Mouse (Mus musculus) limb, embryonic 11.5 days (tissue): ENCODE results near the gene Pld4. TPM values are rescaled to one million over a fixed set of nuclear protein-coding genes. Genes with fewer than 3 reads are reported as not detected.

Experiments
- ATAC-seq: fragments of 200-750 bp; cut with Nextera tagmentation; 2 replicates; pipeline ENCODE4 v1.8.0; 2017; ENCODE audit warnings: low read depth; ENCODE audit not compliant: insufficient number of reproducible peaks, low FRiP score, low TSS enrichment
- DNase-seq: peaks from one replicate; pipeline ENCODE4 v3.0.0-alpha.2; 2015; ENCODE audit warnings: low spot score
- H3K27ac ChIP-seq: fragments of 300-500 bp; sonication (generic); replicated peaks from 2 replicates; pipeline ENCODE4 v1.5.1; 2014; ENCODE audit warnings: low read depth, mild to moderate bottlenecking, low read length
- H3K27me3 ChIP-seq: fragments of 300-500 bp; sonication (generic); 2 replicates; pipeline ENCODE4 v1.6.1; 2014; ENCODE audit warnings: mild to moderate bottlenecking, low read length, mixed read lengths; ENCODE audit not compliant: control insufficient read depth, insufficient read depth
- H3K36me3 ChIP-seq: fragments of 300-500 bp; sonication (generic); 2 replicates; pipeline ENCODE4 v1.6.1; 2014; ENCODE audit warnings: mild to moderate bottlenecking, low read length, moderate library complexity, mixed read lengths; ENCODE audit not compliant: control insufficient read depth, insufficient read depth
- H3K4me1 ChIP-seq: fragments of 300-500 bp; sonication (generic); 2 replicates; pipeline ENCODE4 v1.6.1; 2014; ENCODE audit warnings: low read length, mixed read lengths; ENCODE audit not compliant: control insufficient read depth, insufficient read depth
- H3K4me2 ChIP-seq: fragments of 300-500 bp; sonication (generic); 2 replicates; pipeline ENCODE4 v1.6.1; 2014; ENCODE audit warnings: low read depth, mild to moderate bottlenecking, moderate library complexity; ENCODE audit not compliant: severe bottlenecking
- H3K4me3 ChIP-seq: fragments of 300-500 bp; sonication (generic); 2 replicates; pipeline ENCODE4 v1.5.1; 2014; ENCODE audit warnings: low read depth, low read length
- H3K9ac ChIP-seq: fragments of 300-500 bp; sonication (generic); 2 replicates; pipeline ENCODE4 v1.6.1; 2014; ENCODE audit warnings: mild to moderate bottlenecking, low read length
- H3K9me3 ChIP-seq: fragments of 300-500 bp; sonication (generic); 2 replicates; pipeline ENCODE4 v1.6.1; 2016; ENCODE audit warnings: low read length; ENCODE audit not compliant: control insufficient read depth
- WGBS: fragments of 180-500 bp; shearing (Covaris S2); extraction: QIAGEN DNeasy Blood & Tissue Kit; methylation state at CpG from one replicate; pipeline ENCODE4 v1.1.7; 2014; 5-methylcytosine and 5-hydroxymethylcytosine counted together
- polyA plus RNA-seq: library from polyadenylated mRNA; unstranded; fragments of >200 nt; fragmentation: Nextera tagmentation; extraction: Ambion mirVana; gene quantifications from 2 replicates; pipeline ENCODE4 v1.2.1, GENCODE M21; 2014

Gene Pld4
- polyA plus RNA-seq, 1 experiment from 2014 or later, result 2.8 TPM

DNA sequence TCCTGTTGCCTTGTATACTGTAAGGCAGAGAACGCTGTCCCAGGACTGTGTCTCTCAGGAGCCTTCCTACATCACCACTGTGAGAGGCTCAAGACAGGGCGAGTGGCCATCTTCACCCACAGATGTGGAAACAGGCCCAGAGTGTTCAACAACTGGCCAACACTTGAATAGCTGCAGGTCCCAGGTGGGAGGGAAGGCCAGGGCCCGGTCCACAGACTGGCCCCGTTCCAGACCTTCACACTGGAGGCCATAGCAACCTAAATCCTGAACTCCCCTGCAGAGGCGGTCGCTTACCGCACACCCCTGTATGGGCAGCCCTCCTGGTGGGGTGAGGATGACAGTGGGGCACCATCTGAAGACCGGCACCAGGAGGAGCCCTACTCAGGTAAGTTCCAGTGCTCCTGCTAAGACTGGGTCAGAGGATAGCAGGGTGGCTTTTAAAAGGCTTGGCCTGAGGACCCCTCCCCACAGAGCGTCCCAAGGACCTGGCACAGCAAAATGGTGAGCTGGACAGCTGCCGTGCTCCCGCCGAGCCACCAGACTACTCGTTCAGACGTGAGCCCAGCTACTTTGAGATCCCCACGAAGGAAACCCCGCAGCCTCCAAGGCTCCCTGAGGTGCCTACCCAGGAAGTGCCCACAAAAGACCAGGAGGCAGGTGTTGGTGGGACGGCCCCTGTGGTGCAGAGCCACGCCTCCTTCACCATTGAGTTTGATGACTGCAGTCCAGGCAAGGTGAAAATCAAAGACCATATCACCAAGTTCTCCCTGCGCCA, 25.4 kb upstream of the Pld4 start:
- Histone ChIP-seq H3K4me2 (no peak overlapping the region), H3K4me3 (no peak overlapping the region), H3K36me3 (peaks cover 12% of the 10 kb centered on the region; the same call in 1 of the 2 replicates), H3K27me3 (no peaks in the 10 kb centered on the region), H3K27ac (no peak overlapping the region), H3K9ac (no peak overlapping the region), H3K9me3 (no peaks in the 10 kb centered on the region), H3K4me1 (no peaks in the 10 kb centered on the region)
- DNase-seq, result no peak
- no peak for ATAC-seq
- WGBS, result 89% methylated on average over 19 of the region's 19 CpGs

DNA sequence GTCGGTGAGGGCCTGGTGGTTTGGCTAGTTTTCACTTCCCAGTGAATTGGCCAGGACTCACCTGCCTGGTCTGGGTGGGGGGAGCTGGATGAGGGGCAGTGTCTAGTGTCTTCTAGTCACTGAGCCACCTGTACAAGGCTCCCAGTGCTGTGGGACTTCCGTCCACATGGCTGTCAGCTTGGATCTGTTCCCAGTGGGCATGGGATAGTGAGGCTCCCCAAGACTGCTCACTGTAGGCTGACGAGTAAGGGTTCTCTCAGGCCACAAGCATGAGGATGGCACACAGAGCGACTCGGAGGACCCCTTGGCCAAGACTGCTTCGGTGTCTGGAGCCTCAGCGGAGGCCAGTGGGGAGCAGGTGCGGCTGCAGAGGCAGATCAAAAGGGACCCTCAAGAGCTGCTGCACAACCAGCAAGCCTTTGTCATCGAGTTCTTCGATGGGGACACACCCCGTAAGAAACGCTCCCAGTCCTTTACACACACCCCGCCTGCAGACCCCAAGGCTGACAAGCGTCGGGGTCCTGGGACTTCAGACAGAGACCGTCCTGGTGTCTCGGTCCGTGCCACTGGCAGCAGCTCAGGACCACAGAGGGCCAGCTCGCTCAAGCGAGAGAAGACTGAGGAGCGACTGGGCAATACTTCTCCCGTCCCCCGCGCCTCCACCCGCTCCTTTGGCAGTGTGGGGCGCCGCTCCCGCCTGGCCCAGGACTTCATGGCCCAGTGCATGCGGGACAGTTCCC, 24.4 kb upstream of the Pld4 start:
- DNase-seq (no peak), ATAC-seq (no peak)
- Histone ChIP-seq H3K4me1 (no peaks in the 10 kb centered on the region), H3K4me3 (no peak overlapping the region), H3K36me3 (peaks cover 12% of the 10 kb centered on the region; the same call in 1 of the 2 replicates), H3K27me3 (no peaks in the 10 kb centered on the region), H3K4me2 (peak overlapping the region; percentile 7; the same call in 1 of the 2 replicates), H3K27ac (no peak overlapping the region), H3K9me3 (no peaks in the 10 kb centered on the region), H3K9ac (no peak overlapping the region)
- 90% methylated on average over 29 of the region's 29 CpGs for WGBS

DNA sequence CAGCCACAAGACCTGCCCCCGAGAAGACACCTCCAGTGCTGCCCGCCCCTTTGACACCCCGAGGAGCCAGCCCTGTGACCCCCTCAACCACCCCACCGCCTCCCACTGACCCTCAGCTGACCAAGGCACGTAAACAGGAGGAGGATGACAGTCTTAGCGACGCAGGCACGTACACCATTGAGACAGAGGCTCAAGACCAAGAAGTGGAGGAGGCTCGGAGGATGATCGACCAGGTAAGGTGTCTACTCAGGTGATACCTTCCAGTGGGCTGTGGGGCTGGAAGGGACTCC, 23.9 kb upstream of the Pld4 start:
- Histone ChIP-seq H3K27me3 (no peaks in the 10 kb centered on the region), H3K9ac (no peak overlapping the region), H3K36me3 (peaks cover 12% of the 10 kb centered on the region; the same call in 1 of the 2 replicates), H3K4me3 (no peak overlapping the region), H3K27ac (no peak overlapping the region), H3K9me3 (no peaks in the 10 kb centered on the region), H3K4me1 (no peaks in the 10 kb centered on the region), H3K4me2 (no peak overlapping the region)
- 83% methylated on average over 10 of the region's 10 CpGs for WGBS
- ATAC-seq (no peak), DNase-seq (no peak)

DNA sequence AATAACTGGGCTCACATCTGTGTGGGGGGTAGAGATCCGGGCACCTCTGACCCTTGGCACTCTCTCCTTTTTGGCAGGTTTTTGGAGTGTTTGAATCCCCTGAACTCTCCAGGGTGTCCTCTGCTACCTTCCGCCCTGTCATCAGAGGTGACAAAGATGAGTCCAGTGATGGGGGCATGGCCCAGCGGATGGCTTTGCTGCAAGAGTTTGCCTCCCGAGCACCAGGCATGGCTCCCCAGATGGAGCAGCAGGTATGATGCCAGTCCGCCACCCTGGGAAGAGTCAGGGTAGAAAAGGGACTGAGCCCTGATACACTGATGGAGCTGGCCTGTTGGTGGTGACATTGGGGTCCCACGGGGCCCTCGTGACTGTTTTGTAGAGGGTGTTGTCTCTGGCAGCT, 23.4 kb upstream of the Pld4 start:
- no peak overlapping the region for H3K9ac ChIP-seq
- no peak for ATAC-seq
- WGBS, result 95% methylated on average over 7 of the region's 7 CpGs
- no peaks in the 10 kb centered on the region for H3K27me3 ChIP-seq
- no peaks in the 10 kb centered on the region for H3K9me3 ChIP-seq
- no peak for DNase-seq
- H3K4me3 ChIP-seq, result no peak overlapping the region
- no peak overlapping the region for H3K4me2 ChIP-seq
- H3K27ac ChIP-seq, result no peak overlapping the region
- peaks cover 12% of the 10 kb centered on the region; the same call in 1 of the 2 replicates for H3K36me3 ChIP-seq
- H3K4me1 ChIP-seq, result no peaks in the 10 kb centered on the region

DNA sequence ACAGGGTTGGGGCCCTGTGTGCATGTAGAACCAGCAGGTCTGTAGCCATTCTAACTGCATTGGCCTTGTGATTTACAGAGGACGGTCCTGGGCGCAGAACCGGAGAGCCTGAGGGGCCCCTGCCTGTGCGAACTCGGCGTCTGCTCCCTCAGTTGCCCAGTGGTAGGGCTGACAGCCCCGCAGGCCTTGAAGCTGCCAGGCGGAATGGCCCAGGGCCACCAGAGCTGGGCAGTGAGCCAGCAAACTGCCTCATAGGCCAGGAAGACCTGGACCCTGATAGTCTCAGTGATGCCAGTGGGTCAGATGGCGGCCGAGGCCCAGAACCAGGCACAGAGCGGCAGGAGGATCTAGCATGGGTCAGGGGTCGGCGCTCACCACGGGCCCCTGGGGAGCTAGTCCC, 22.7 kb upstream of the Pld4 start:
- H3K4me3 ChIP-seq, result no peak overlapping the region
- H3K9ac ChIP-seq, result peak overlapping the region; percentile 12; the same call in 1 of the 2 replicates
- no peak overlapping the region for H3K4me2 ChIP-seq
- ATAC-seq (no peak), DNase-seq (no peak)
- peaks cover 12% of the 10 kb centered on the region; the same call in 1 of the 2 replicates for H3K36me3 ChIP-seq
- no peaks in the 10 kb centered on the region for H3K9me3 ChIP-seq
- no peaks in the 10 kb centered on the region for H3K27me3 ChIP-seq
- no peak overlapping the region for H3K27ac ChIP-seq
- 94% methylated on average over 14 of the region's 14 CpGs for WGBS
- no peaks in the 10 kb centered on the region for H3K4me1 ChIP-seq

DNA sequence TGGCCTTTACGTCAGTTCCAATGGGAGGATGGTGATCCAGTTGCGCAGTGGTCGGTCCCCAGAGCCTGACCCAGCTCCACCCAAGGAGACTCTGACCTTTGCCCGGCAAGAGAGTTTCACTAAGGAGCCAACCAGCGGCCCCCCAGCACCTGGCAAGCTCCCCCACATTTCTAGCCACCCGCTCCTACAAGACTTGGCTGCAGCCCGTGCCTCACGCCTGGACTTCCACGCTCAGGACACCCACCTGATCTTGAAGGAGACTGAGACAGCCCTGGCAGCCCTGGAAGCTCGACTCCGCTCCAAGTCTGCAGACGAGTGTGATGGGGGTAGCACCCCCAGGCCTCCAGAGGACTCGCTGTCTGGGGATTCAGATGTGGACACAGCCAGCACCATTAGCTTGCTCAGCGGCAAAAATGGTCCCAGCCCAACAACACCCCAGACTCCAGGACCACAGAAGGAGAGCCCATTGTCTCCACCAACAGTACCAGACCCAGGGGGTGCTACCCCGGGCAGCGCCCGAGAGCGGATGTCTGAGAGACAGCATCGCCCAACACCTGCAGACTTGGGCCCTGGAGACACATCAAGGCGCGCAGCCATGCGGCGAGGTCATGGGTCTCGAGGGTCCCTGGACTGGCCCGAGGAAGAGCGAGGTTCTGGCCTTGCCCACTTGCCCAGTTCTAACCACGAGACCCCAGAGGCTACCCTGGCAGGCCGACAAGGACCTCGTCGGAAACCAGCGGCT, 22.0 kb upstream of the Pld4 start:
- WGBS, result 92% methylated on average over 31 of the region's 31 CpGs
- Histone ChIP-seq H3K4me2 (no peak overlapping the region), H3K4me1 (no peaks in the 10 kb centered on the region), H3K9me3 (no peaks in the 10 kb centered on the region), H3K36me3 (peaks cover 12% of the 10 kb centered on the region; the same call in 1 of the 2 replicates), H3K4me3 (no peak overlapping the region), H3K27ac (no peak overlapping the region), H3K9ac (no peak overlapping the region), H3K27me3 (no peaks in the 10 kb centered on the region)
- no peak for DNase-seq
- no peak for ATAC-seq

DNA sequence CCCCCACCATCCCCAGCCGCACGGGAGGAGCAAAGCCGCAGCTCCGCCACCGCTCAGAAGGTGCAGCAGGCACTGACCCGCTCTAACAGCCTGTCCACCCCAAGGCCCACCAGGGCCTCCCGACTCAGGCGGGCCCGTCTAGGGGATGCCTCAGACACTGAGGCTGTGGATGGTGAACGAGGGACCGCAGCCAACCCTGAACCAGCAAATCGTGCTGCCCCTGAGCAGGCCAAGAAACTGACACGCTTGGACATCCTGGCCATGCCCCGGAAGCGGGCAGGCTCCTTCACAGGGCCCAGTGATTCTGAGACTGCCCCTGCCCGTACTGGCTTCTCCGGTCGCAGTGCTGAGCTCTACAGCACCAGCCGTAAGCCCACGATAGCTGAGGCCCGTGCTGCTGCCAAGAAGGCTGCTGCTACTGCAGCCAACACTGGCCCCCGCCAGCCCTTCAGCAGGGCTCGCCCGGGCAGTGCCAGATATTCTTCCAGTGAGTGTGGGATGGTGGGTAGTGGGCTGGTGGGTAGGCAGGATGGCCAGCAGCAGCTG, 21.4 kb upstream of the Pld4 start:
- Histone ChIP-seq H3K4me3 (no peak overlapping the region), H3K27me3 (no peaks in the 10 kb centered on the region), H3K9ac (no peak overlapping the region), H3K4me1 (no peaks in the 10 kb centered on the region), H3K9me3 (no peaks in the 10 kb centered on the region), H3K4me2 (no peak overlapping the region), H3K27ac (no peak overlapping the region), H3K36me3 (peaks cover 12% of the 10 kb centered on the region; the same call in 1 of the 2 replicates)
- no peak for DNase-seq
- ATAC-seq, result no peak
- WGBS, result 92% methylated on average over 24 of the region's 24 CpGs

DNA sequence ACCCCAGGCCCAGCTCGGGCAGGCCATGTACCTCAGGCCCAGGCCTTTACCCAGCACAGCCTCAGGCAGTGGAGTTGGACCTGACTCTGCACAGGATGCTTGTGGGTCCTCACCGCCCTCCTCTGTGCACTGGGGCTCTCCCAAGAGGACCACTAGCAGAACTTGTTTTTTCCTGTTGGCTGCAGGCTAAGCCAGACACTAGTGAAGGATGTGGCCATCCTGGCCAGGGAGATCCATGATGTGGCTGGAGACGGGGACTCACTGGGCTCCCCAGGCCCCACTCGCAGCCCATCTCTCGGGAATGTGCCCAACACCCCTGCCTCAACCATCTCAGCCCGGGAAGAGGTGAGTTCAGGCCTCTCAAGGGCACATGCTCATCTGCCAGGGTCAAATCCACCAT, 17.7 kb upstream of the Pld4 start:
- DNase-seq, result no peak
- WGBS, result 60% methylated on average over 6 of the region's 6 CpGs
- no peak overlapping the region for H3K4me3 ChIP-seq
- no peak overlapping the region for H3K4me2 ChIP-seq
- H3K27ac ChIP-seq, result no peak overlapping the region
- no peaks in the 10 kb centered on the region for H3K27me3 ChIP-seq
- H3K9ac ChIP-seq, result no peak overlapping the region
- peaks cover 3% of the 10 kb centered on the region; the same call in 1 of the 2 replicates for H3K36me3 ChIP-seq
- no peak for ATAC-seq
- no peaks in the 10 kb centered on the region for H3K9me3 ChIP-seq
- H3K4me1 ChIP-seq, result peaks cover 8% of the 10 kb centered on the region
